Mouse (Mus musculus) kidney, embryonic 14.5 days (tissue): Measurements from ENCODE around the gene Gm20605. TPM values are rescaled to one million over a fixed set of nuclear protein-coding genes. Genes with fewer than 3 reads are reported as not detected.
"Not testable (repeated sequence)": the region's sequence is repeated elsewhere in the genome, so short reads cannot be mapped to it uniquely, and the experiment has no call there.

ENCODE experiments used
- ATAC-seq: fragments of 200-750 bp; cut with Nextera tagmentation; 2 replicates; pipeline ENCODE4 v1.8.0; 2017; ENCODE audit warnings: moderate number of reproducible peaks, mild to moderate bottlenecking, moderate TSS enrichment, moderate library complexity; ENCODE audit not compliant: low FRiP score, low TSS enrichment
- H3K27ac ChIP-seq: fragments of 300-500 bp; sonication (generic); 2 replicates; pipeline ENCODE4 v1.5.1; 2014; ENCODE audit warnings: low read depth, mild to moderate bottlenecking, low read length, moderate library complexity, mixed read lengths
- H3K27me3 ChIP-seq: fragments of 300-500 bp; sonication (generic); 2 replicates; pipeline ENCODE4 v1.6.1; 2014; ENCODE audit warnings: mild to moderate bottlenecking, low read length; ENCODE audit not compliant: control insufficient read depth, insufficient read depth
- H3K36me3 ChIP-seq: fragments of 300-500 bp; sonication (generic); 2 replicates; pipeline ENCODE4 v1.6.1; 2014; ENCODE audit warnings: low read length, mixed read lengths; ENCODE audit not compliant: control insufficient read depth, insufficient read depth
- H3K4me1 ChIP-seq: fragments of 300-500 bp; sonication (generic); 2 replicates; pipeline ENCODE4 v1.6.1; 2014; ENCODE audit warnings: low read length, mixed read lengths; ENCODE audit not compliant: control insufficient read depth, insufficient read depth
- H3K4me2 ChIP-seq: fragments of 300-500 bp; sonication (generic); replicated peaks from 2 replicates; pipeline ENCODE4 v1.6.1; 2014; ENCODE audit warnings: low read depth, mild to moderate bottlenecking, low read length
- H3K4me3 ChIP-seq: fragments of 300-500 bp; sonication (generic); 2 replicates; pipeline ENCODE4 v1.5.1; 2014; ENCODE audit warnings: mild to moderate bottlenecking, low read length
- H3K9ac ChIP-seq: fragments of 300-500 bp; sonication (generic); 2 replicates; pipeline ENCODE4 v1.6.1; 2014; ENCODE audit warnings: low read depth, mild to moderate bottlenecking, low read length, moderate library complexity
- H3K9me3 ChIP-seq: fragments of 300-500 bp; sonication (generic); 2 replicates; pipeline ENCODE4 v1.6.1; 2016; ENCODE audit warnings: low read length; ENCODE audit not compliant: control insufficient read depth
- WGBS: fragments of 180-500 bp; shearing (Covaris S2); extraction: QIAGEN DNeasy Blood & Tissue Kit; methylation state at CpG from one replicate; pipeline ENCODE4 v1.1.7; 2014; 5-methylcytosine and 5-hydroxymethylcytosine counted together
- polyA plus RNA-seq: library from polyadenylated mRNA; unstranded; fragments of >200 nt; fragmentation: Nextera tagmentation; extraction: Ambion mirVana; gene quantifications from 2 replicates; pipeline ENCODE4 v1.2.1, GENCODE M21; 2014

Gene Gm20605
- polyA plus RNA-seq, 1 experiment from 2014 or later, result 12.5 TPM

GRCm38 (mm10) chr5:137609292-137609691 is 19.7 kb upstream of the Gm20605 start:
- no peak for ATAC-seq
- Histone ChIP-seq H3K36me3 (peaks cover 17% of the 10 kb centered on the region; the same call in 1 of the 2 replicates), H3K4me2 (peak overlapping the region; percentile 41; the same call in 1 of the 2 replicates), H3K27me3 (no peaks in the 10 kb centered on the region), H3K9me3 (no peaks in the 10 kb centered on the region), H3K9ac (no peak overlapping the region), H3K4me3 (peak overlapping the region; percentile 35; the same call in 1 of the 2 replicates), H3K4me1 (peaks cover 52% of the 10 kb centered on the region), H3K27ac (no peak overlapping the region)
- 44% methylated on average over 3 of the region's 3 CpGs for WGBS

DNA sequence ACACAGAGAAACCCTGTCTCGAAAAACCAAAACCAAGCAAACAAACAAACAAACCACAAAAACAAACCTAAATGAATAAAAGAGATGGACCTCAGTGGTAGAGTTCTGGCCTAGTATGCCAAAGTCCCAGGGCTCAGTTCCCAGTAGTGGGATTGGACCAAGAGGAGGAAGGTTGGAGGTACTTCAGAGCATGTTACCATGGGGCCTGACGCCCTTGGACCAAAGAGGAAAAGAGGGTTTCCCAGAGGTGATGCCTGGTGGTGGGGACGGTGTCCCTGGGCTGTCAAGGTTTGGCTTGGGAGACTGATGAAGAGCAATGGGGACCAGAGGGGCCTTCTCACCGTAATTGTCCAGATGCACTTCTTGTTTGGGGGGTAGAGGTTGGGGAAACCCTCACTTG is 18.9 kb upstream of the Gm20605 start:
- 46% methylated on average over 4 of the region's 4 CpGs for WGBS
- Histone ChIP-seq H3K4me3 (peak overlapping the region; percentile 35), H3K36me3 (peaks cover 16% of the 10 kb centered on the region; the same call in 1 of the 2 replicates), H3K4me1 (peaks cover 52% of the 10 kb centered on the region), H3K27ac (0 out of 2 replicates have a peak overlapping the region, but pooled peaks have one; percentile 42), H3K9ac (peak overlapping the region; percentile 28; the same call in 1 of the 2 replicates), H3K27me3 (no peaks in the 10 kb centered on the region), H3K4me2 (peak overlapping the region; percentile 49), H3K9me3 (no peaks in the 10 kb centered on the region)
- no peak for ATAC-seq

DNA sequence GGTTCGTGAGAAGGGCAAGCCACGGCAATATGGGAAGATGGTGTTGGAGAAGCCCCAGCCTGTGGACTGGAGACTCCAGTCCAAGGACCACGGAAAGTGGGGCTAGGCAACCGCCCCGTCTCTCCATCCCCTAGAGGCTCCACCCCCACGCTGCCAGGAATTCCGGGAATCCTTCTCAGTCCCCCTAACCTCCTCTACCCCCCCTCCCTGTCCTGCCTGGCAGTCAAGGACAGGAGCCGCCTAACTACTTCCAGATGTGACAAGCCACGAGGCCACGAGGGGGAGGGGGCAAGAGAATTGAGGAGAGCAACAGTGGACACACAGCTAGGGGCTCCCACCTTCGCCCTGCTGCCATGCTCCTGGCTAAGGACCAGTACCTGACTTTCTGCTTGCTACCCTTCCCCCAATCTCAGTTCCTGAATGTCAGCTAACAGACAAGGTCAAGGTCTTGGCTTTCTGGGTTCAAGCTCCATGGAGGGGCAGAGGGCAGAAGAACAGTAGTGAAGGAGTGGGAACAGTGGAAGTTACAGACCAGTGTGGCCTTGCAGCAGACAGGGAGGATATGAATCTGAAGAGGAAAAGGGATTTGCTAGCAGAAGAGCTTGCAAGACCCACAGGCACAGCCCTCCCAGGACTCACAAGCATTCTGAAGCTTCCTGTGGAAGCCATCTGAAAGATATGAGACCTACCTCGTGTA is 18.3 kb upstream of the Gm20605 start:
- peaks cover 52% of the 10 kb centered on the region for H3K4me1 ChIP-seq
- H3K4me2 ChIP-seq, result peak overlapping the region; percentile 49
- H3K36me3 ChIP-seq, result peaks cover 16% of the 10 kb centered on the region; the same call in 1 of the 2 replicates
- H3K9ac ChIP-seq, result peak overlapping the region; percentile 44; the same call in 1 of the 2 replicates
- H3K9me3 ChIP-seq, result no peaks in the 10 kb centered on the region
- WGBS, result 4% methylated on average over 12 of the region's 12 CpGs
- H3K4me3 ChIP-seq, result peak overlapping the region; percentile 35
- no peaks in the 10 kb centered on the region for H3K27me3 ChIP-seq
- H3K27ac ChIP-seq, result peak overlapping the region; percentile 91
- ATAC-seq, result peak; percentile 60

DNA sequence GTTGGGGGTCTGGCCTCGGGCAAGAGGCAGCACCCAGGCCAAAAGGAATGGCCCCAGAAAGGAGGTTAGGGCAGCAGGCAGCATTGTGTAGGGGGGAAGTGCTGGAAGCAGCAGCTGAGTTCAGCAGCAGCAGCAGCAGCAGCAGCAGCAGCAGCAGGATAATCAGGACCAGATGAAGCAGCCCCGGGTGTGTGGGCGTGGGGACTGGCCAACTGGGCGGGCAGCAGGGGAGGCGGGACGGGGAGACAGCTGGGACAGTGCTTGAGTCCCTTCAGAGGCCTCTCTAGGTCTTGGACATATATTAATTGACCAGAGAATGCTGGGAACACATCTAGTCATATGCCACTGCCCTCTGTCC is 17.8 kb upstream of the Gm20605 start:
- Histone ChIP-seq H3K4me2 (peak overlapping the region; percentile 49), H3K9ac (peak overlapping the region; percentile 44; the same call in 1 of the 2 replicates), H3K9me3 (no peaks in the 10 kb centered on the region), H3K27ac (peak overlapping the region; percentile 91), H3K4me3 (peak overlapping the region; percentile 35), H3K27me3 (no peaks in the 10 kb centered on the region), H3K36me3 (peaks cover 12% of the 10 kb centered on the region; the same call in 1 of the 2 replicates), H3K4me1 (peaks cover 52% of the 10 kb centered on the region)
- 10% methylated on average over 6 of the region's 6 CpGs for WGBS
- peak; percentile 51 for ATAC-seq

- H3K4me3 ChIP-seq, result no peak overlapping the region
- 83% methylated on average over 5 of the region's 5 CpGs for WGBS
- no peak for ATAC-seq
- no peaks in the 10 kb centered on the region for H3K9me3 ChIP-seq
- no peaks in the 10 kb centered on the region for H3K27me3 ChIP-seq
- H3K9ac ChIP-seq, result 0 out of 2 replicates have a peak overlapping the region, but pooled peaks have one; percentile 12
- no peak overlapping the region for H3K4me2 ChIP-seq
- peaks cover 48% of the 10 kb centered on the region for H3K4me1 ChIP-seq
- no peaks in the 10 kb centered on the region for H3K36me3 ChIP-seq
- H3K27ac ChIP-seq, result no peak overlapping the region
Observed at GRCm38 (mm10) chr5:137613076-137613475, 15.9 kb upstream of the Gm20605 start.

- Histone ChIP-seq H3K27ac (no peak within 1 kb of the TSS), H3K4me2 (no peak within 1 kb of the TSS), H3K36me3 (no peaks in the 10 kb centered on the region), H3K27me3 (no peaks in the 10 kb centered on the region), H3K4me3 (no peak within 1 kb of the TSS), H3K4me1 (peaks cover 43% of the 10 kb centered on the region), H3K9ac (0 out of 2 replicates have a peak within 1 kb of the TSS, but pooled peaks have one; percentile 12), H3K9me3 (no peaks in the 10 kb centered on the region)
- no peak for ATAC-seq
- WGBS, result 22% methylated on average over 11 of the region's 11 CpGs
Observed at GRCm38 (mm10) chr5:137613550-137613949, 15.4 kb upstream of the Gm20605 start, which contains the start of gene Pcolce. TSS of gene Pcolce (minus strand) at chr5:137613784.

GRCm38 (mm10) chr5:137614921-137615320 is 14.1 kb upstream of the Gm20605 start:
- H3K4me1 ChIP-seq, result peaks cover 36% of the 10 kb centered on the region
- H3K4me2 ChIP-seq, H3K9me3 ChIP-seq, H3K36me3 ChIP-seq, ATAC-seq, H3K27me3 ChIP-seq, H3K9ac ChIP-seq, H3K27ac ChIP-seq, H3K4me3 ChIP-seq: not testable (repeated sequence)
- 87% methylated on average over 2 of the region's 2 CpGs for WGBS

GRCm38 (mm10) chr5:137615347-137615746 is 13.6 kb upstream of the Gm20605 start:
- H3K27me3 ChIP-seq, result no peaks in the 10 kb centered on the region
- ATAC-seq, result no peak
- no peak overlapping the region for H3K9ac ChIP-seq
- H3K4me3 ChIP-seq, result no peak overlapping the region
- H3K4me2 ChIP-seq, result no peak overlapping the region
- peaks cover 32% of the 10 kb centered on the region for H3K4me1 ChIP-seq
- no peaks in the 10 kb centered on the region for H3K9me3 ChIP-seq
- 83% methylated on average over 7 of the region's 7 CpGs for WGBS
- no peak overlapping the region for H3K27ac ChIP-seq
- no peaks in the 10 kb centered on the region for H3K36me3 ChIP-seq

- Histone ChIP-seq H3K27ac (no peak overlapping the region), H3K27me3 (no peaks in the 10 kb centered on the region), H3K36me3 (no peaks in the 10 kb centered on the region), H3K9me3 (no peaks in the 10 kb centered on the region), H3K4me3 (no peak overlapping the region), H3K9ac (no peak overlapping the region), H3K4me2 (no peak overlapping the region), H3K4me1 (0 out of 2 replicates have a peak, but pooled peaks cover 8% of the 10 kb centered on the region)
- ATAC-seq, result no peak
- WGBS, result 78% methylated on average over 11 of the region's 11 CpGs
Observed at GRCm38 (mm10) chr5:137623937-137624530, 4.9 kb upstream of the Gm20605 start.
